Mouse (Mus musculus) lung, postnatal 10 days (tissue): ENCODE results near the gene Trf.
"Not testable (repeated sequence)": the region's sequence is repeated elsewhere in the genome, so short reads cannot be mapped to it uniquely, and the experiment has no call there.

Experiments
- DNase-seq: peaks from one replicate; pipeline ENCODE4 v3.0.0; 2021

Trf gene

DNA sequence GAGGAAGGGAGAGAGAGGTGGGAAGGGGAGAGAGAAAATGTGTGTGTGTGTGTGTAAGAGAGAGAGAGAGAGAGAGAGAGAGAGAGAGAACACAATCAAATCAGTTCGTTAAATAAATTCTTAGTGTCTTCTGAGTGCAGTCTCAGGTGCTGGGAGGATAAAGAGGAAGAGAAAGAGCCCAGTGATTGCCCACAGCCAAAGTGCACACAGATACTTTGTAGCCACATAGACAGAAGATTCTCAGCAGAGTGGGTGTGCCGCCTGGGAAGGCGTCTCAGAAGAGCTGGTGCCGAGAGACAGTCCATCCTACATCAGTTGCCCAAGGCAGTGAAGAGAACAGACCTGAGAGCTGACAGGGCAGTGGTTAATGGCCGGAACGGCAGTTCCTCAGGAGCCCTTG lies 16.0 kb downstream of the Trf start:
- DNase-seq, result no peak

DNA sequence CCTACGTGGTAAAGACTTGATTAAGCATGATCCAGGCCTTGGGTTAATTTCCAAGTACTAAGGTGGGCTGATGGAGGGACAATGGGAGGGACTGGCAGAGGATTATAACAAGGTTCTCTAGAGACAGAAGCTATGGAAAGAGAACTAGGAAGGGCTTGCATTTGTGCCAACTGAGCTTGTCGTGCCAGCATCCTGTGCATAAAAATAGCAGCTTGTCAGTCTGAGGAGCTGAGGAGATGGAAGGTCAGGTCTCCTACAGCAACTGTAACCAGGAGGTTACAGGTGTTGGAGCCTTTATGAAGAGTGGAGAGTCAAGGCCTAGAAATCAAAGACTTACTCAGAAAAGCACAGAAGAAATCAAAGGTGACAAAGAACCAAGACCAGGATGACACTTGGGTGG lies 16.6 kb downstream of the Trf start:
- no peak for DNase-seq

DNA sequence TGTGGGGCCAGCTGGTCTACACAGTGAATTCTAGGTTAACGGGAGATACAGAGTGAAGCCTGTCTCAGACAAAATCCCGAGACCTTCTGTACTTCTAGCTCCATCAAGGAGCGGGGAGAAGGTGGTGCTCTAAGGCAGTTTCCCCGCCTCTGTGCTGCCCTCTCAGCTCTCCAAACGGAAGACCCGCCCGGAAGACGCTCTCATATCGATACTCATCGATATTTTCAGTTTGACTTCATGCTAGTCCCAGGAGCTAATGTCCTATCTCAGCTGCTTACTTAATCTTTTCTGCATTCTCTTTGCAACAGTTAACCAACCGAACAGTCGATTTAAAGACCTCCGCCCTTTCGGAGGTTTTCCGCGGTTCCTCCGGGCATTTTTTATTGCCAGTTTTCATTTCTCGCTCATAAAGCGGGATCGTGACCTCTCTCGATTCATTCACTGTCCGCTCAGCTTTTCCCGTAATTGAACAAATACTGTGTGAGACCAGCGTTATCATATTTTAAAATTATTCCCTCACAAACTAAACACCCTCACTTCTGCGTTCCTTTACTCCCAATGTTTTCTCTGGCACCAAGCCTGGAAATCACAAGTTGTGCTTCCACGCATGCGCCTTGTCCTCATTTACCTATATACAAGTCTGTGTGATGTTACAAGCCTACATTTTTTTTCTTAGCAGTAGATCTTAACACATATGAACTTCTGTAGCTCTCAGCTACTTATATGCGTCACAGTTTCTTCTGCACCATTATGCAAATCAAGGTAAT lies 17.4 kb downstream of the Trf start:
- DNase-seq, result peak; percentile 24

DNA sequence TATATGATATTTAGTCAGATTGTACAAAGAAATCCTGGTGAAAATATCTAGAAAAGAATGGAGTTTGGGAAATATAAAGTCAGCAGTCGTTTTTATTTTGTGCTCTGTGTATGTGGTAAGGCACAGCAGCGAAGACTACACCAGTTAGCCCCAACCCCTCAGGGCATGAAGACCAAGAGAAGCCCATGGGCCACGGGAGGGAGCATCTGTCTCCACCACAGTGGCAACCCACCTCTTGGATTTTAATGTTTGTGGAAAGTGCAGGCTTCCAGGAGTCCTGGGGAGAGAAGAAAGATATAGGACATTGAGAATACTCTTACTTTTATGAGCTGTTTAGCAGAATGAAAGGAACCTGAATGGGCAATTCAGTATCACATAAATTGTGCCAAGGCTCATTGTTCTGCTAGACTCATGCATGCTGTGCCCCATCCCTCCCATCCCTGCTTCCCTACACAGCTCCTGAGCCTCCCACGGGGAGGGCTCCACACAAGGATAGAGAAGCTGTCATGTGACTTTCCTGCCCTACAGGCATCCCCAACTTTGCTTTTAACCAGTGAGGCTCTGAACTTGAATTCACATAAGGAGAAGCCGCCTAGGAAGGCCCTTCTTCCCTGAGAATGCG lies 21.3 kb downstream of the Trf start:
- no peak for DNase-seq

DNA sequence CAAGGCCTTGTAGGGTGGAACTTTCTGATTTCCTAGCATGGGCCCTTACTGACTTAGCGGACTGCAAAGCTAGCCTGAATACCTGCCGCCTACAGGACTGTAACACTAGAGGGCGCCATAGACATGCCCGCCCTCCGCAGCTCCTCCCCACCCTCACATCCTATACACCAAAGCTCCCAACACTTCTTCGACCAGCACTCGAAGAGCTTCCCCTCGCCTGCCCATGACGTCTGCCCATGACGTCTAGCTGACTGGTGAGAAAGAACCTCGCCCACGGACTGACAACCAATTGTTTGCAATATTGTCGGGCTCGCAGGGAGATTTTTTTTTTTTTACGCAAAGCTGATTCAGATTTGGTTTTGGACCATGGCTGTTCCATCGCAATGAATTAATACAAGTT lies 22.4 kb downstream of the Trf start:
- peak; percentile 85 for DNase-seq

DNA sequence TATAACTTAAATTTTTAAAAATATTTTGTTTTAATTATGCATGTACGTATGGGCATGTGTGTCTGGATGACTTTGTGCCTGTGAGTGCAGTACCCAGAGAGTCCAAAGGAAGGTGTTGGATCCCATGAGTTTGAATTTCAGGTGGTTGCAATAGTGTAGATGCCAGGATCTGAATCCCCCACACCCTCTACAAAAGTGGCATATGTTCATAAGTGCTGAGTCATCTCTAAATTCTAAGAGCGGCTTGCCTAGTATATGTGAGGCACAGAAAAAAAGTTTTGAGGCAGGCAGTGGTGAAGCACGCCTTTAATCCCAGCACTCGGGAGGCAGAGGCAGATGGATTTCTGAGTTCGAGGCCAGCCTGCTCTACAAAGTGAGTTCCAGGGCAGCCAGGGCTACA lies 24.5 kb downstream of the Trf start:
- no peak for DNase-seq

DNA sequence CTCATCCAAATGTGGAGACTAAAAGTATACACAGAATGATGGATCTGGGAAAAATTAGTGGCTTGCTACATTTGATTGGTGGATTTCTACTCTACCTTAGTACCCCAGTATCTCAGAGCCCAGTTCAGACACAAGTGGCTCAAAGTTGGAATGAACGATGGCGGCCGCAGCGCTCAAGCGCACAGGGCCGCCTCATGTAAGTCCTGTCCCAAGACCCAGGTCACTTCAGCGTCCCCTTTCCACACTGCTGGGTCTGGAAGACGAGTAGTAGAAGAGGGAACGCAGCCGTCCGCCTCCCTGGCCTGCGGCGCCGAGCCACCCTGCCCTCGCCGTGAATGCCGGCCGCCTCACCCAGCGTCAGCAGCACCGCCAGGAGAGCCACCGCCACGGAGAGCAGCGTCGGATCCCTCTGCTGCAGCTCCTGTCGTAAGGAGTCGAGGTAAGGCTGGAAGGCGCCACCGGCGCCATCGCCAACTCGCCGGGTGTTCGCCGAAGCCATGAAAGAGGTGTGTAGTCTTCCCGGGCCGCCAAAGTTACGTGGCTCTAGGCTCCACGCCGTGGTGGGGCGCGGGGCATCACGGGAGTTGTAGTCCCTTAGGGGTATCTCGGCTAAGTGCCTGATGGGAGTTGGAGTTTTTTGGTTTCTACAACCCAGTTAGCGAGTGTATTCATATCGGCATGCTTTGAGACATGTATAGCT lies 28.5 kb downstream of the Trf start, which contains the start of gene Srprb:
TSS of gene Srprb (minus strand) at position 577 of the 700 bp plus-strand sequence.
- peak; percentile 96 for DNase-seq

DNA sequence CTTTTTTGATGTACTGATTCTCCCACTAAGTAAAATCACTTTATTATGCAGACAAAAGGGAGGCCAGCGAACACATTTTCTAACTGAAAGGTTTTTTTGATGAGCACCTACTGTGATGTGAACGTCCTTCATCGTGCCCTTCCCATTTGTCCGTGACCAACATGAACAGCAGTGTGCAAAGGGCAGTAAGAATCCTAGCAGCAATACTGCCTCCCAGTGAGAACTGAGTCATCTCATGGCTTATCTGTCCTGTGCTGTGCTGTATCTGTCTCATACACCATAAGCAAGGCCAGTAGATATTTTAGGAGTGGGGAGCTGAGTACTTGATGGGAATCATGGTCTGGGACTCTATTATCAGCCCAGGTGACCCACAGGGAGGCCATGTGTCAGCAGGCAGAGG lies 41.8 kb downstream of the Trf start:
- no peak for DNase-seq

DNA sequence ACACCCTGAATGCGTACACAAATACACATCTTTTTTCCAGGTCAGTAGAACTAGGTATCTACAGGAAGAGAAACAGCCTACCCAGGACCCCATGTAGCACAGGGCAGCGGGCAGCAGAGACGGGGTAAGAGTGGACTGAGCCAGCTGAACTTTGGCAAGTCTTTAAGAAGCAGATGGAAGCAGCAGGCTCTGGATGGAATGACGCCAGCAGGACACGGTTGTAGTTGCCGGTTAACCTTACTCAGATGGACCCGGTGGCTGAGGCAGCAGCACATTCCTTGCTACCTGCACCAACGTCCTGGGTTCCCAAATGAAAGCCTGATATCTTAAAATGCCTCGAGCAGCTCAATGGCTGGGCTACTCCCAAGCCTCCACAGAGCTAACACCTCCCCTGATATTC lies 43.5 kb downstream of the Trf start:
- DNase-seq, result peak; percentile 58

DNA sequence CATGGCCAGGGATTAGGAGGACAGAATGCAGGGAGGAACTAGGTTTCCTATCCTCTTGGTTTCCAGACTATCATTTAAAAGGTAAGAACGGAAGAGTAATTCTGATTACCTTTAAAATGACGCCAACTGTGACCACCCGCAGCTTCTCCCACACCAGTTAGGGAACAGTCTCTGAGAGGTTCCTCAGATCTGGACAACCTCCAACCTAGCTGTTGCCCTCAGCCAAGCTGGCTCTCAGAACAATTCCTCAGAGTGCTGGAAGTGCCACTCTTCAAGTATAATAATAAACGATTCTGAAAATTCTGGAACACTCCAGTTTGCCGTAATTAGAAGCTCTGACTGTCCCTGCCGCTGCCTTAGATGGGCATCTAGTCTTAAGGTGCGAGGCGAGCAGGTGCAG lies 44.3 kb downstream of the Trf start:
- DNase-seq, result peak; percentile 37

DNA sequence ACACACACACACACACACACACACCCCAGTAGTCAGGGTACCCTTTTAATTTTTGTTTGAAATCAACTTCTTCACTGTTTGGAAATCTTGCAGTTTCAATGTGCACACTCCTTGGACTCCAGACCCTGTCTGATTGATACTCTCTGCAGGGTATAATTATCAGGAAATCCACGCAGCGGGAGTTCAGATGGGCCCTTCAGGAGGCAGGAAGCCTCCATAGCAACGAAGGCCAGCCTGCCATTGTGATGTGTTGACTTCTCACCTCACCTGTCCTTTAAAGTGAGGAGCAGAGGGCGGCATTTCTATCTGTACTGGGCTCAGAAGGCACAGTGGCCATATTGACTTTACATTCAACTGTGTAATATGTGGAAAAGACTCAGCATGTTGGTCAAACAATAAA lies 45.4 kb downstream of the Trf start:
- DNase-seq, result no peak

DNA sequence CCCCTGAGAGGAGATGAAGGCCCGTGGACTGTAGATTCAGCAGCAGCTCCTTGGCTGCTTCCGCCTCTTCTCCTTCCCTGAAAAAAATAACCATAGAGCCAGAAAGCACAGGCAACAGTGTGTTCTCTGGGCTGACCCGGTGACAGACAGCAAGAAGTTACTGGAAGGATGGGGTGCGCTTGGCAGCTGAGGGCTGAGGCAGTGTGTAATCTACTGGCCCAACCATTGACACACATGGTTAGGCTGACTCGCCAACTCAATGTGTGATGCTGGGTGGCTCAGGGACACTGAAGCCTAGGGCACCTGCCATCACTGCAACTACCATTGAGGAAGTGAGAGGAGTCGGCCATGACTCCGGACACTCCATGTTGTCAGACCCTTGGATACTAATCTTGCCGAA lies 48.4 kb downstream of the Trf start:
- no peak for DNase-seq

DNA sequence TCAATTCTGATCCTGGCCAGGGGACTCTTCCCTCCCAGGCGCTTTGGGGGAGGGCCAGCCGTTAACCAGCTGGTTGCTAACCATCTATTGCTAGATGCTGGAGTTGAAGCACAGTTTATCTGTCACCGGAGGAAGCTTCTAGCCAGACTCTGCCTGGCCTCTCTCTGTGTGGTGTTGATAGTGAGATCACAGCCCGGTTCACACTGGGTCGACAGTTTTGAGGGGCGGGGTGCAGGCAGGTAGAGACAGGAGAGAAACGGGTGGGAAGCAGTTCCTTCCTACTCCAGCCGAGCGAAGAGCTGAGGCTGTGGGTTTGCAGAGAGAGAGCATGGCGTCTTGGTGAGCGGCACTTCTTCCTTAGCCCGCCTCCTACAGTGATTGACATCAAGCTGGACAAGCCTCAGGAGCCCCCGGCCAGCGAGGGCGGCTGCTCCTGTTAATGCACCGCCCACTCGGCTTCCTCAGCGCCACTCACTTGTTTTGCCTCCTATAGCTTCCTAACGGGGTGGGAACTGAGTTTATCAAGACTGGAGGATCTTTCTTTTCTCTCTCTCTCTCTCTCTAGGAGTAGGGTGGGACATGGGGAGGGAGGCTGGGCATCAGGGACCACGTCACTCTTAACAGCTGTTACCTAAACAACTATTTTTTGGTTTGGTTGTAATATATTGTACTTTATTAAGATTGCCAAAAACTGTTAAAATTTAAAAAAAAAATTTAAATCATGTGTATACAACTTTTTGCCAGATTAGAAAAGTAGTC lies 49.3 kb downstream of the Trf start:
- DNase-seq, result peak; percentile 91

DNA sequence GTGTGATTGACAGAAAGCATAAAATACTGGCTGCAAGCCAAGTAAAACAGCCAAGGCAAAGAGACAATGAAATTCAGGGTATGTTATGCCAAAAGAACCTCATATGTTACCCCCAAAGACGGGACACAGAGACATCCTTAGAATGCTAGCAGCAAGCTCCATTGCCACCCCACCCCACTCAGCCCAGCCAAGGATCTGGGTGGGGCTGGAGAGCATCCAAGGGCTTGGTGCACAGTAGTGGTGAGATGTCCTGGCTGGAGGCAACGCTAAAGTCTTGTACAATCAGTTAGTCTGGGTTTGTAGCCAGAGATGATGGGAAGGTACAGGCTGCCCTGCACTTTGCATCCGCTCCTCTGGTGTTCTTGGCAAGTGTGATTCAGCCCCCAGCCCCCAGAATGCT lies 49.9 kb downstream of the Trf start:
- peak; percentile 78 for DNase-seq

DNA sequence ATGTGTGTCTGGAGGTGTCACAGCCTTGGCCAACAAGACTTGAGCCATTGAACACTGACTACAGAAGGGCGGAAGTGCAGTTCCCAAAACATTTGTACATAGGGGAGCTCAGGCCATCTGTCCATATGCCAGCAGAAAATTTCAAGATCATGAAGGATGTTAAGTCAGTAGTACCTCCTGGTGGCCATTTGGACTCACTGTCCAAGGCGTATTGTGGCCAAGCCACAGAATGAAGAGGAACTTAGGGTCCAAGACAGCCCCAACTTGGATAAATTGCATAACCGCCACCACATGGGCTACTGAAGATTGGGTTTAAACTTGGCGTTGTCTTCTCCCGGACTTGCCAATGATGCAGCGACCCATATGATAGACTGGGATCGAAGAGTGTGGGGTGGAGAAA lies 54.6 kb downstream of the Trf start:
- no peak for DNase-seq

DNA sequence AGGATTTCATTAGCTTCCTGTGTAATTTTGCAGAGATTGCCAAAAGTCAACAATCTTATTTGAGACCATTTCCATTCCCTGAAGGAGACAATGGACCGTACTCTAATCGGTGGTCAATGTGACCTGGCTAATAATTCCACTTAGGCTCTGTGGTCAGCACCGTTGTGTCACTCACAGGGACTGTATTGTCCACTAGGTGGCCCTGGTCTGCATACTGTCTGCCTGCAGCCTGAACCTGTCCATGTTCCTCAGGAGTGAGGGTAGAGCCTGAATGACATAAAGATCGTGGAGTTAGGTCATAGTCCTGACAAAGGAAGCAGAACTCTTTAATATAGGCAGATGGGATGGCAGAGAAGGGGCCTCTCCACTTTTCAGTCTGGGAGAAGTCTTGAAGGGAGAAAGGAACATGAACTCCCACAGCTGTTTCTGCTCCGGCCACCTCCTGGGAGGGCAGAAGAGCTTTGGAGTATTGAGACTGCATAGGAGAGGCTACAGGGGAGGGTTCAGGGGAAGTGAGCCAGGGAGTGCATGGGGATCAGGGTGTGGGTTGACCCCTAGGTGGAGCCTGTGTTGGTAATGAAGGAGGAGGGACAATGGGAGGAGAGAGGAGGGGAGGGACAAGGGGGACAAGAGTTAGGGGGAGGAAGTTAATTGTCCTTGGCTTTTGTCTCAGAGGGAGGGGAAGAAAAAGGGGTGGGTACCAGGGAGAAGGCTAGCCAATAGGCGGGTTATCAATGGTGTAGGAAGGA lies 55.3 kb downstream of the Trf start:
- DNase-seq, result peak; percentile 64

DNA sequence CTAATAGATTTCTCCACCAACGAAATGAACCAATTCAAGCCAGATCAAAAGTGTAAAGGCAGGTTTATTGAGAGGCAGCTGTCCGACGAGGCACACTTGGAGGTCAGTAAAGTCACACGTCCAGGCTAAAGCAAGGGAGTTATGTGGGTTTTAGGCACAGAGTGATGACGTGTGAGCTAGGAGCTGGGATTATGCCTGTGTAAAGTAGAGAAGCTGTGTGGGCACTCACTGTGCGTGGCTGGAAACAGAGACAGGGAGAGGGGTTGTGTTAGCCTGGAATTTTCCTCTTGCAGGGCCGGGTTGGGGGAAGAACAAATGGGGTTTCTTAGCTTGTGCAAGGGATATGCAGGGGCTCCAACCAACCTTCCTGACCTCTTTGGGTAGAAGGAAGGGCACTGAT lies 61.5 kb downstream of the Trf start:
- DNase-seq, result no peak

DNA sequence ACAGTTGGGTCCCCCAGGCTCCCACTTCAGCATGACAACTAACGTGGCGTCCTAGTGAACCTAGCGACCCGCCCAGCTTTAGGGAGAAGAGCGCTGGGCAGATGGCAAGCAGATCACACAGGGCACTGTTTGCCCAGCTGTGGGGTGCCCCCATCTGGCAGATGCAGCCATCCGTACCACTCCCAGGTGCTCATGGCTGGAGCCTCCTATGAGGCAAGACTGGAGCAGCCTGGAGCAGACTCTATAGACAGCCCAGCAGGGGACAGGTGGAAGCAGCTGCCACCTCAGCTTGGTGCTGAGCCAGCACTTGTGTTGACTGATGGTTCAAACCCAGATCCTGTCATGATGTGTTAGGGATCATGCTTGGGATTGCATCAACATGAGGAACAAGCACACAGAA lies 62.2 kb downstream of the Trf start:
- peak; percentile 34 for DNase-seq

DNA sequence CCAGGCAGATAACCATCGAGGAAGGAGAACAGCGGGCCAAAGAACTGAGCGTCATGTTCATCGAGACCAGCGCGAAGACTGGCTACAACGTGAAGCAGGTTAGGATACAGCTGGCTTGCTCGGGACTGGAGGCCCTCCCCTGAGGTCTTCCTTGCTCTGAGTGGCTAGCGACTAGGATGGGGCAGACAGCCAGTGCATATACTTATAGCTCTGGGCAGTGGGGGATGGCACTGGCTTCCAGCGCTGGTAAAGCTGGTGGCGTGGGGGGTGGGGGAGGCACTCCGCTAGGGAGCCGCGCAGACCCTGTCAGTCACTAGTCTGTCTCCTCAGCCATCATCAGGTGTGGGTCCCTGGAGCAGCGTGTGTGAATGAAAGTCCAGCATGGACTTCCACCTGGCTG lies 66.4 kb downstream of the Trf start:
- no peak for DNase-seq

DNA sequence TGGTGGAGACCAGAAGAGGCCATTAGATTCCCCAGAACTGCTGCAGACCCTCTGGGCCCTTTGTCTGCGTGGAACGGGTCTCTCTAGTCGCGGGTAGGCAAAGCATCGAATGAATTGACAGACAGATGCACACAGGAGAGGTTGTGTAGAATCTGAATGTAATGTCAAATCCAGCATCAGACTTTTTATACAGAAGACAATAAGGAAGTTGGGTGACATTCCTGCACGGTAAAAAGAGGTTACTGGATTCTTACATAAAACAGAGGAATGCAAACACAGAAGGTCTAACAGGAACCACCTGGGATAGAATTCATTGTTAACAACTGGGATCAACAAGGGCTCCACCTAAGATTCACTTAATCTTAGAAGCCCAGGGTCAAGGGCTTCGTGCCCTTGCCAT lies 75.1 kb downstream of the Trf start:
- not testable (repeated sequence) for DNase-seq

DNA sequence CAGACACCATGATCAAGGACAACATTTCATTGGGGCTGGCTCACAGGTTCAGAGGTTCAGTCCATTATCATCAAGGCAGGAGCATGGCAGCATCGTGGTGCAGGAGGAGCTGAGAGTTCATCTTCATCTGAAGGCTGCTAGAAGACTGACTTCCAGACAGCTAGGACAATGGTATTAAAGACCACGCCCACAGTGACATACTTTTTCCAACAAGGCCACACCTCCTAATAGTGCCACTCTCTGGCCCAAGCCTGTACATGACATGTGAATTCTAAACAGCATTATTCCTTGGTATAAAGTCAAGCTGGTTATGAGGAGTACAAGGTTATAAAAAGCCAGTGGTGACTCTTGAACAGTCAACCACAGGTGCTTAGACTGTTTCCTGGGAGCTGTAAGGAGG lies 75.7 kb downstream of the Trf start:
- DNase-seq, result no peak
